In genomic region chr2:73774786-73775682, GRCm38 (mm10) we compare ENCODE assay signal across 8 mouse cellular contexts. TPM values are rescaled to one million over a fixed set of nuclear protein-coding genes. Genes with fewer than 3 reads are reported as not detected.
A peak's percentile ranks its signal among the peaks of the same experiment; 100 is the strongest.
DNase-seq lines count a peak whose midpoint lies in the region; ATAC-seq and TF ChIP-seq lines count a peak whose summit lies in the region.
"Had no signal": no experiment of that assay in that cellular context is flagged by ENCODE, and none has a peak within 500 bp of the region (broad histone marks: within the 10 kb centered on the region; RNA-seq: fewer than 3 reads in every experiment).

Gene Chn1 (minus strand): TSS chr2:73775346.

- H3K27ac ChIP-seq in cortical plate, adult 2 months (ENCODE audit: insufficient read depth, low read length): peak within 1 kb of the TSS; percentile 90
- H3K27ac ChIP-seq in intestine, postnatal 0 days (ENCODE audit: low read depth, low read length): no peak within 1 kb of the TSS

- H3K9ac ChIP-seq in intestine, postnatal 0 days (ENCODE audit: low read depth, low read length): peak within 1 kb of the TSS; percentile 72

- peak; percentile 57 to 61 for DNase-seq in adrenal gland, adult 18-20 months (ENCODE audit: low spot score in 2 of 2)
- no peak for DNase-seq in gonadal fat pad, adult 2 months (ENCODE audit: low read depth)
- peak; percentile 75 to 84 for DNase-seq in left cerebral cortex, postnatal 25 days (ENCODE audit: low spot score in 2 of 2)
- peak; percentile 86 for DNase-seq in right cerebral cortex, postnatal 4 days

- peak; percentile 79 for ATAC-seq in intestine, postnatal 0 days
- 0 out of 2 replicates have a peak, but pooled peaks have one; percentile 30 for ATAC-seq in megakaryocyte-erythroid progenitor cell, adult 5-6 weeks (replicated peaks; ENCODE audit: low FRiP score, low TSS enrichment, poor library complexity, severe bottlenecking)

- no peaks in the 10 kb centered on the region for H3K4me1 ChIP-seq in cortical plate, adult 2 months (ENCODE audit: control insufficient read depth, insufficient read depth, low read length)
- no peaks in the 10 kb centered on the region for H3K4me1 ChIP-seq in intestine, postnatal 0 days (replicated peaks; ENCODE audit: control insufficient read depth, insufficient read depth, low read length)

- TF ChIP-seq CTCF in cortical plate, adult 2 months (IDR thresholded peaks at IDR 0.05; ENCODE audit: extremely low read depth, insufficient read depth, low read length): no peak
- no peak for TF ChIP-seq CTCF in intestine, postnatal 0 days (IDR thresholded peaks at IDR 0.05; ENCODE audit: low read depth)

- intact Hi-C loops in left cerebral cortex, postnatal 25 days (cut with DNase I): loop anchor here (2.0 to 10.0 kb wide), 2 partner anchors 118 to 890 kb away; partner anchors contain the start of genes Atf2 and Hoxd13

- H3K27me3 ChIP-seq in intestine, postnatal 0 days (replicated peaks; ENCODE audit: control insufficient read depth, insufficient read depth, low read length): peaks cover 29% of the 10 kb centered on the region

- no peaks in the 10 kb centered on the region for H3K9me3 ChIP-seq in intestine, postnatal 0 days (ENCODE audit: control insufficient read depth)

- no peak for TF ChIP-seq POLR2A in cortical plate, adult 2 months (IDR thresholded peaks at IDR 0.05; ENCODE audit: extremely low read depth, insufficient read depth, low read length)

- H3K36me3 ChIP-seq in intestine, postnatal 0 days (ENCODE audit: control insufficient read depth, insufficient read depth): no peaks in the 10 kb centered on the region

- under 1% methylated on average over 83 of the region's 131 CpGs for WGBS in intestine, postnatal 0 days

- peak within 1 kb of the TSS; percentile 93 for H3K4me2 ChIP-seq in intestine, postnatal 0 days (replicated peaks; ENCODE audit: low read depth)

- H3K4me3 ChIP-seq in cortical plate, adult 2 months (ENCODE audit: insufficient read depth, low read length): peak within 1 kb of the TSS; percentile 93
- H3K4me3 ChIP-seq in intestine, postnatal 0 days (ENCODE audit: low read depth, low read length): peak within 1 kb of the TSS; percentile 90

RNA-seq across cellular contexts. Expression of gene Chn1, which starts in this region (rescaled TPM):
- total RNA-seq in adrenal gland, adult 18-20 months (2021): 10 to 100 TPM; 11.1 to 20.5 TPM
- polyA plus RNA-seq in cortical plate, adult 2 months (2012; rRNA removed): 1,631 and 1,734 TPM in 2 replicates
- polyA plus RNA-seq in gonadal fat pad, adult 2 months (2012; rRNA removed): 17.8 and 18.1 TPM in 2 replicates
- 8.1 and 9.5 TPM in 2 replicates for polyA plus RNA-seq in intestine, postnatal 0 days (2015; fragmentation: Nextera tagmentation; extraction: Ambion mirVana)
- 1,000 to 10,000 TPM; 1,573 to 1,627 TPM for total RNA-seq in left cerebral cortex, postnatal 25 days (2021)
- total RNA-seq in megakaryocyte-erythroid progenitor cell, adult 5-6 weeks (2014; fragmentation: Nextera tagmentation): 1.2 TPM in 1 of 2 replicates, not detected in the other
- total RNA-seq in megakaryocyte-erythroid progenitor cell, adult 5-6 weeks (2017): not detected in 2 replicates
- total RNA-seq: neutrophil, adult 5-6 weeks had no signal

Comparison
In these comparisons a context has a peak if more than half of its experiments do, and no peak if none do; other contexts are left out.
1. RNA of gene Chn1 (total RNA-seq): 1,573 to 1,627 TPM in left cerebral cortex, postnatal 25 days; 11.1 to 20.5 TPM in adrenal gland, adult 18-20 months and 1.2 TPM in megakaryocyte-erythroid progenitor cell, adult 5-6 weeks; every median in the first group is over 10 times any median in the second.
2. RNA of gene Chn1 (polyA plus RNA-seq): 1,631 to 1,734 TPM in cortical plate, adult 2 months; 17.8 to 18.1 TPM in gonadal fat pad, adult 2 months and 8.1 to 9.5 TPM in intestine, postnatal 0 days; every median in the first group is over 10 times any median in the second.